ENCODE assay signal across 22 mouse cellular contexts in the genomic region with DNA sequence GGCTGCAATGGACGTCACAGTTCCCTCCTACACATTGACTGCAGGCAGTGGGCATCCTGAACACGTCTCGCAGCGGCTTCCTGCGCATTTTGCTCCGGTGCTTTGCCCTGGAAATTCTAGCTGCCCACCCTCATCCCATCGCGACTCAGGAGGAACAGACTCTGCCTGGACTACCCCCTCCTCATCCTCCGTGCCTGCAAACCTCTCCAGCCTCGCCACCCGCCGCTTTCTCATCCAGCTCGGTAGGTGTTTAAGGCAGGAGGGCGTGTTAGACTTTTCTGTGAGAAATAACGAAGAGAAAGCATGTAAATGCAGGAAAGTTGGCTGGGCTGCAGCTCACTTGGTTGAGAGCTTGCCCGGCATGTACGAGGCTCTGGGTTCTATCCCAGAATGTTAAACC. TPM values are rescaled to one million over a fixed set of nuclear protein-coding genes. Genes with fewer than 3 reads are reported as not detected.
DNase-seq lines count a peak whose midpoint lies in the region; ATAC-seq and TF ChIP-seq lines count a peak whose summit lies in the region.
"Had no signal": no experiment of that assay in that cellular context is flagged by ENCODE, and none has a peak within 500 bp of the region (broad histone marks: within the 10 kb centered on the region; RNA-seq: fewer than 3 reads in every experiment).

No protein-coding gene starts in this region.

- H3K4me3 ChIP-seq in forebrain, postnatal 0 days (ENCODE audit: low read depth, low read length): no peak overlapping the region; the same call in 1 of the 2 replicates
- no peak overlapping the region for H3K4me3 ChIP-seq in forebrain, embryonic 10.5 days
- no peak overlapping the region for H3K4me3 ChIP-seq in kidney, postnatal 0 days (replicated peaks; ENCODE audit: low read depth, low read length)
- H3K4me3 ChIP-seq in neural tube, embryonic 13.5 days: no peak overlapping the region
- H3K4me3 ChIP-seq: midbrain, embryonic 12.5 days; neural tube, embryonic 12.5 days had no signal

- no peaks in the 10 kb centered on the region for H3K27me3 ChIP-seq in forebrain, postnatal 0 days (ENCODE audit: insufficient read depth, low read length)
- no peaks in the 10 kb centered on the region for H3K27me3 ChIP-seq in forebrain, embryonic 10.5 days (ENCODE audit: poor library complexity, severe bottlenecking)
- H3K27me3 ChIP-seq in kidney, postnatal 0 days (ENCODE audit: insufficient read depth, low read length): no peaks in the 10 kb centered on the region
- H3K27me3 ChIP-seq in neural tube, embryonic 13.5 days: no peaks in the 10 kb centered on the region
- H3K27me3 ChIP-seq: midbrain, embryonic 12.5 days; neural tube, embryonic 12.5 days; Patski had no signal

- H3K27ac ChIP-seq in forebrain, postnatal 0 days (ENCODE audit: low read depth, low read length): peak overlapping the region; percentile 29; the same call in 1 of the 2 replicates
- no peak overlapping the region for H3K27ac ChIP-seq in forebrain, embryonic 10.5 days
- no peak overlapping the region for H3K27ac ChIP-seq in kidney, postnatal 0 days
- H3K27ac ChIP-seq in neural tube, embryonic 13.5 days (replicated peaks): no peak overlapping the region
- H3K27ac ChIP-seq: midbrain, embryonic 12.5 days; neural tube, embryonic 12.5 days; stomach, postnatal 0 days had no signal

- no peak for TF ChIP-seq CTCF in forebrain, postnatal 0 days (IDR thresholded peaks at IDR 0.05; ENCODE audit: low read depth)
- TF ChIP-seq CTCF in kidney, postnatal 0 days (IDR thresholded peaks at IDR 0.05; ENCODE audit: low read depth): no peak

- no peaks in the 10 kb centered on the region for H3K9me3 ChIP-seq in forebrain, postnatal 0 days (ENCODE audit: low read length)
- peaks cover 10% of the 10 kb centered on the region for H3K9me3 ChIP-seq in forebrain, embryonic 10.5 days
- no peaks in the 10 kb centered on the region for H3K9me3 ChIP-seq in kidney, postnatal 0 days (replicated peaks; ENCODE audit: low read length)
- H3K9me3 ChIP-seq in neural tube, embryonic 13.5 days: no peaks in the 10 kb centered on the region
- H3K9me3 ChIP-seq: midbrain, embryonic 12.5 days; neural tube, embryonic 12.5 days had no signal

- peak; percentile 14 for DNase-seq in forebrain, postnatal 0 days
- DNase-seq in forebrain, embryonic 10.5 days (ENCODE audit: extremely low spot score, low spot score): no peak
- no peak for DNase-seq in kidney, postnatal 0 days (ENCODE audit: low spot score)
- no peak for DNase-seq in kidney, postnatal 10 days
- DNase-seq in neural tube, embryonic 10.5 days (ENCODE audit: extremely low spot score, low spot score): no peak
- peak; percentile 55 for DNase-seq in right cerebral cortex, postnatal 25 days
- DNase-seq in adrenal gland, adult 8-10 months: no peak
- DNase-seq: cerebellum, adult 11 months; cerebellum, postnatal 36 days; heart, adult 11 months; kidney, postnatal 14 days; layer of hippocampus, adult 9-11 months; lung, postnatal 14 days; thymus, postnatal 14 days had no signal

- H3K4me2 ChIP-seq in forebrain, postnatal 0 days (ENCODE audit: low read depth): peak overlapping the region; percentile 21
- H3K4me2 ChIP-seq in kidney, postnatal 0 days (ENCODE audit: low read length): peak overlapping the region; percentile 32; the same call in 1 of the 2 replicates
- H3K4me2 ChIP-seq in neural tube, embryonic 13.5 days: 0 out of 2 replicates have a peak overlapping the region, but pooled peaks have one; percentile 7
- H3K4me2 ChIP-seq: midbrain, embryonic 12.5 days; neural tube, embryonic 12.5 days had no signal

- no peak for ATAC-seq in forebrain, postnatal 0 days
- ATAC-seq in kidney, postnatal 0 days (replicated peaks; ENCODE audit: low FRiP score, low read depth): no peak
- ATAC-seq in neural tube, embryonic 13.5 days (ENCODE audit: low read depth): no peak
- ATAC-seq: Patski had no signal

- H3K36me3 ChIP-seq in forebrain, postnatal 0 days (ENCODE audit: insufficient read depth): no peaks in the 10 kb centered on the region
- no peaks in the 10 kb centered on the region for H3K36me3 ChIP-seq in forebrain, embryonic 10.5 days (replicated peaks)
- H3K36me3 ChIP-seq in kidney, postnatal 0 days (ENCODE audit: insufficient read depth, low read length): no peaks in the 10 kb centered on the region
- H3K36me3 ChIP-seq in neural tube, embryonic 13.5 days: no peaks in the 10 kb centered on the region
- H3K36me3 ChIP-seq: midbrain, embryonic 12.5 days; neural tube, embryonic 12.5 days had no signal

- no peak overlapping the region for H3K9ac ChIP-seq in forebrain, postnatal 0 days
- no peak overlapping the region for H3K9ac ChIP-seq in kidney, postnatal 0 days (ENCODE audit: low read depth, low read length)
- H3K9ac ChIP-seq in neural tube, embryonic 13.5 days: no peak overlapping the region
- H3K9ac ChIP-seq: midbrain, embryonic 12.5 days; neural tube, embryonic 12.5 days had no signal

- WGBS in forebrain, postnatal 0 days: 56% methylated on average over 17 of the region's 17 CpGs
- 60% methylated on average over 17 of the region's 17 CpGs for WGBS in forebrain, embryonic 10.5 days
- WGBS in kidney, postnatal 0 days: 49% methylated on average over 17 of the region's 17 CpGs
- WGBS in neural tube, embryonic 13.5 days: 60% methylated on average over 17 of the region's 17 CpGs

- H3K4me1 ChIP-seq in forebrain, postnatal 0 days (ENCODE audit: insufficient read depth): no peaks in the 10 kb centered on the region
- no peaks in the 10 kb centered on the region for H3K4me1 ChIP-seq in forebrain, embryonic 10.5 days
- no peaks in the 10 kb centered on the region for H3K4me1 ChIP-seq in kidney, postnatal 0 days (replicated peaks; ENCODE audit: insufficient read depth, low read length)
- no peaks in the 10 kb centered on the region for H3K4me1 ChIP-seq in neural tube, embryonic 13.5 days (replicated peaks)
- H3K4me1 ChIP-seq: midbrain, embryonic 12.5 days; neural tube, embryonic 12.5 days had no signal

RNA-seq across cellular contexts. Expression of a gene that starts 10.5 kb away (rescaled TPM):
- not detected in 2 replicates for total RNA-seq in forebrain, postnatal 0 days (2014; rRNA removed)
- polyA plus RNA-seq in forebrain, postnatal 0 days (2015; fragmentation: Nextera tagmentation; extraction: Ambion mirVana): 0.98 TPM in 1 of 2 replicates, not detected in the other
- not detected in 2 replicates for polyA plus RNA-seq in forebrain, embryonic 10.5 days (2016; fragmentation: Nextera tagmentation; extraction: Ambion mirVana)
- 4.5 and 5.9 TPM in 2 replicates for polyA plus RNA-seq in kidney, postnatal 0 days (2015; fragmentation: Nextera tagmentation; extraction: Ambion mirVana)
- polyA plus RNA-seq in neural tube, embryonic 13.5 days (2015; fragmentation: Nextera tagmentation; extraction: Ambion mirVana): not detected in 2 replicates
- not detected for total RNA-seq in adrenal gland, adult 8-10 months (2022)
- polyA plus RNA-seq: embryonic facial prominence, embryonic 11.5 days; limb, embryonic 14.5 days; liver, embryonic 16.5 days; midbrain, embryonic 12.5 days; Patski had no signal

RNA-seq across cellular contexts. Expression of a gene that starts 22.3 kb away (rescaled TPM):
- total RNA-seq in forebrain, postnatal 0 days (2014; rRNA removed): 75.7 and 80.4 TPM in 2 replicates
- 80.5 and 83.8 TPM in 2 replicates for polyA plus RNA-seq in forebrain, postnatal 0 days (2015; fragmentation: Nextera tagmentation; extraction: Ambion mirVana)
- 104 and 107 TPM in 2 replicates for polyA plus RNA-seq in forebrain, embryonic 10.5 days (2016; fragmentation: Nextera tagmentation; extraction: Ambion mirVana)
- 78.5 and 78.9 TPM in 2 replicates for polyA plus RNA-seq in kidney, postnatal 0 days (2015; fragmentation: Nextera tagmentation; extraction: Ambion mirVana)
- 88.9 and 89.9 TPM in 2 replicates for polyA plus RNA-seq in neural tube, embryonic 13.5 days (2015; fragmentation: Nextera tagmentation; extraction: Ambion mirVana)
- 10 to 100 TPM; 56.5 to 60.7 (median 60.2) TPM for total RNA-seq in adrenal gland, adult 8-10 months (2022)

Comparison
In these comparisons a context has a peak if more than half of its experiments do, and no peak if none do; other contexts are left out.
1. DNase-seq: peak in forebrain, postnatal 0 days (single experiment) and right cerebral cortex, postnatal 25 days (single experiment); none in forebrain, embryonic 10.5 days (single experiment), kidney, postnatal 0 days (single experiment), kidney, postnatal 10 days (single experiment), neural tube, embryonic 10.5 days (single experiment) and adrenal gland, adult 8-10 months (single experiment).
2. Peak in every context shown above with its lines, with median percentiles within 50 percentile points of each other: H3K4me2 ChIP-seq.